Mouse (Mus musculus): ENCODE results near the gene Gm17581. TPM values are rescaled to one million over a fixed set of nuclear protein-coding genes. Genes with fewer than 3 reads are reported as not detected.
A peak's percentile ranks its signal among the peaks of the same experiment; 100 is the strongest.
"Not testable (repeated sequence)": the region's sequence is repeated elsewhere in the genome, so short reads cannot be mapped to it uniquely, and the experiment has no call there.

Gm17581 gene
- not detected in 2 replicates for polyA plus RNA-seq (2012; rRNA removed)

- DNase-seq (ENCODE audit: extremely low spot score in 1 of 2, low spot score in 1 of 2): not testable (repeated sequence)
These were observed at the start of gene Gm17581 for GRCm38 (mm10) chr2:155735766-155736165. Gene Gm17581 (minus strand): TSS chr2:155735866.

GRCm38 (mm10) chr2:155784534-155784933, 48.9 kb upstream of the Gm17581 start:
- peak; percentile 63 to 72 for DNase-seq (ENCODE audit: extremely low spot score in 1 of 2, low spot score in 1 of 2)

GRCm38 (mm10) chr2:155779506-155779905, 43.8 kb upstream of the Gm17581 start:
- no peak for DNase-seq (ENCODE audit: extremely low spot score in 1 of 2, low spot score in 1 of 2)

- no peak for DNase-seq (ENCODE audit: extremely low spot score in 1 of 2, low spot score in 1 of 2)
These were observed 43.4 kb upstream of the Gm17581 start for GRCm38 (mm10) chr2:155779066-155779465.

GRCm38 (mm10) chr2:155778004-155778403, 42.3 kb upstream of the Gm17581 start:
- DNase-seq (ENCODE audit: extremely low spot score in 1 of 2, low spot score in 1 of 2): no peak

GRCm38 (mm10) chr2:155777688-155777985, 42.0 kb upstream of the Gm17581 start:
- no peak for DNase-seq (ENCODE audit: extremely low spot score in 1 of 2, low spot score in 1 of 2)

GRCm38 (mm10) chr2:155776824-155777687, 41.4 kb upstream of the Gm17581 start:
- DNase-seq (ENCODE audit: extremely low spot score in 1 of 2, low spot score in 1 of 2): no peak

- DNase-seq (ENCODE audit: extremely low spot score in 1 of 2, low spot score in 1 of 2): peak in 1 of 2 experiments; percentile 42
These were observed 40.1 kb upstream of the Gm17581 start for GRCm38 (mm10) chr2:155775685-155776263.

GRCm38 (mm10) chr2:155774927-155775684, 39.4 kb upstream of the Gm17581 start, which contains the start of gene Mmp24:
Gene Mmp24 (plus strand): TSS chr2:155775342.
- no peak for DNase-seq (ENCODE audit: extremely low spot score in 1 of 2, low spot score in 1 of 2)

- no peak for DNase-seq (ENCODE audit: extremely low spot score in 1 of 2, low spot score in 1 of 2)
These were observed 38.7 kb upstream of the Gm17581 start for GRCm38 (mm10) chr2:155774261-155774926.

- DNase-seq (ENCODE audit: extremely low spot score in 1 of 2, low spot score in 1 of 2): no peak
These were observed 38.0 kb upstream of the Gm17581 start for GRCm38 (mm10) chr2:155773664-155774063.

GRCm38 (mm10) chr2:155764679-155765418, 29.2 kb upstream of the Gm17581 start:
- DNase-seq (ENCODE audit: extremely low spot score in 1 of 2, low spot score in 1 of 2): peak in 1 of 2 experiments; percentile 86

GRCm38 (mm10) chr2:155756855-155757566, 21.3 kb upstream of the Gm17581 start:
- no peak for DNase-seq (ENCODE audit: extremely low spot score in 1 of 2, low spot score in 1 of 2)

GRCm38 (mm10) chr2:155755746-155756145, 20.1 kb upstream of the Gm17581 start:
- peak in 1 of 2 experiments; percentile 34 for DNase-seq (ENCODE audit: extremely low spot score in 1 of 2, low spot score in 1 of 2)

GRCm38 (mm10) chr2:155751014-155751786, 15.5 kb upstream of the Gm17581 start, which contains the start of gene Procr:
Gene Procr (plus strand): TSS chr2:155751117.
- DNase-seq (ENCODE audit: extremely low spot score in 1 of 2, low spot score in 1 of 2): no peak

- no peak for DNase-seq (ENCODE audit: extremely low spot score in 1 of 2, low spot score in 1 of 2)
These were observed 13.7 kb upstream of the Gm17581 start for GRCm38 (mm10) chr2:155749394-155749793.

- peak in 1 of 2 experiments; percentile 25 for DNase-seq (ENCODE audit: extremely low spot score in 1 of 2, low spot score in 1 of 2)
These were observed 9.8 kb upstream of the Gm17581 start for GRCm38 (mm10) chr2:155745487-155745886.

GRCm38 (mm10) chr2:155743351-155743750, 7.7 kb upstream of the Gm17581 start:
- no peak for DNase-seq (ENCODE audit: extremely low spot score in 1 of 2, low spot score in 1 of 2)
